Mouse (Mus musculus): Measurements from ENCODE around the gene Rps6kc1. TPM values are rescaled to one million over a fixed set of nuclear protein-coding genes. Genes with fewer than 3 reads are reported as not detected.

Rps6kc1 gene
- total and polyA plus RNA-seq, 2 experiments = 8.1 to 9.2 TPM

DNA sequence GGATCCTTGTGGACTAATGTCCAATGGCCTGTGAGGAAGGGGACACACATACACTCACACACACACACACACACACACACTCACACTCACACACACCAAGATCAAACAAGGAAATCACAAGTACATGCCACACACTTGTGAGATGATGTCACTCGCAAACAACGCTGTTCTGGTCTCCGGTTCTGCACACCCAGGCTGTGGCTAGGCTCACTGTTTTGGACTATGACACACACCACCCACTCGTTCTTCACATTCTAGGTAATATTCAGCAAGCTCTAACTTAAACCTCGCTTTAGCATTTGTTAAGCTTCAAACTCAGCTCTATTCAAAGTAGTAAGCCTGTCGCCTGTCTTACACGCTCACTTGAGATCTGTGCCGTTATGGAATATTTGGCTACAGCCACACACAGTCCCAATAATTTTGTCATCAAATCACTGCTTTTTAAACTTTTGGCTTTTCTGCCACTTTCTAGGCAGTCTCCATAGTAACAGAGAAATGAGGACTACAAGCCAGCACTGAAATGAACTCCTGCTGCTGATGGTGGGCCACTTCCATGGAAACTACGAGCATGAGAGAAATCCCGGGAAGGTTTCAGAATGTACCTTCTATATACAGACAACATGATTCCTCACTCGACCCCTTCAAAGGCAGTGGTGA lies 65.4 kb downstream of the Rps6kc1 start:
- no peak for TF ChIP-seq CTCF (IDR thresholded peaks at IDR 0.05; ENCODE audit: low read depth, low read length)
- no peak for TF ChIP-seq POLR2A (IDR thresholded peaks at IDR 0.05; ENCODE audit: extremely low read depth, insufficient read depth, low read length)
- WGBS = 92% methylated on average over 11 of the region's 11 CpGs
- Histone ChIP-seq H3K27ac (replicated peaks; ENCODE audit: insufficient read depth, low read depth, low read length) (no peak overlapping the region), H3K27me3 (ENCODE audit: control insufficient read depth, insufficient read depth, low read length) (no peaks in the 10 kb centered on the region), H3K79me2 (ENCODE audit: control insufficient read depth, insufficient read depth, low read length) (no peaks in the 10 kb centered on the region), H3K4me1 (ENCODE audit: control insufficient read depth, insufficient read depth, low read length) (peaks cover 11% of the 10 kb centered on the region), H3K9ac (ENCODE audit: low read depth, low read length) (no peak overlapping the region), H3K4me3 (ENCODE audit: insufficient read depth, low read depth, low read length) (no peak overlapping the region), H3K36me3 (ENCODE audit: control insufficient read depth, insufficient read depth, low read length) (no peaks in the 10 kb centered on the region; the same call in 1 of the 2 replicates)
- no peak for DNase-seq (ENCODE audit: extremely low read depth, low read depth, low spot score)

DNA sequence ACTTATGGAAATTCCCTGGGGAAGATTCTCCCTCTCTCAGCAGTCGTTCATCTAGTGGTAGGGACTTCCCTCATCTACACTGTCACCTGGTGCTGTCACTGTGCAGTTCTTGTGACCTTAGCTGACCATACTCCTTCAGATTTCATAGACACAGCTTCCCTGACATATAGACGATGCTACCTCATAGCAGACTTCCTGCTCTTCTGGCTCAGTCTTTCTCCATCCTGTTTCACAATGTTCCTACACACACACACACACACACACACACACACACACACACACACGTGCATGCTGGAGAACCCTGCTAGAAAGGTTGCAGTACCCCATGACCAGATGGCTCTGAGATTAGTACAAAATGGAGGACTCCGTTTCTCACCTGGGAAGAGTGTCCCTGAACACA lies 66.2 kb downstream of the Rps6kc1 start:
- WGBS = 71% methylated on average over 4 of the region's 4 CpGs
- Histone ChIP-seq H3K4me1 (ENCODE audit: control insufficient read depth, insufficient read depth, low read length) (peaks cover 11% of the 10 kb centered on the region), H3K27me3 (ENCODE audit: control insufficient read depth, insufficient read depth, low read length) (no peaks in the 10 kb centered on the region), H3K36me3 (ENCODE audit: control insufficient read depth, insufficient read depth, low read length) (no peaks in the 10 kb centered on the region; the same call in 1 of the 2 replicates), H3K79me2 (ENCODE audit: control insufficient read depth, insufficient read depth, low read length) (no peaks in the 10 kb centered on the region), H3K9ac (ENCODE audit: low read depth, low read length) (no peak overlapping the region), H3K4me3 (ENCODE audit: insufficient read depth, low read depth, low read length) (no peak overlapping the region), H3K27ac (replicated peaks; ENCODE audit: insufficient read depth, low read depth, low read length) (no peak overlapping the region)
- no peak for TF ChIP-seq POLR2A (IDR thresholded peaks at IDR 0.05; ENCODE audit: extremely low read depth, insufficient read depth, low read length)
- TF ChIP-seq CTCF (IDR thresholded peaks at IDR 0.05; ENCODE audit: low read depth, low read length) = no peak
- DNase-seq (ENCODE audit: extremely low read depth, low read depth, low spot score) = no peak

- Histone ChIP-seq H3K4me3 (ENCODE audit: insufficient read depth, low read depth, low read length) (no peak overlapping the region), H3K4me1 (ENCODE audit: control insufficient read depth, insufficient read depth, low read length) (peaks cover 11% of the 10 kb centered on the region), H3K27me3 (ENCODE audit: control insufficient read depth, insufficient read depth, low read length) (no peaks in the 10 kb centered on the region), H3K79me2 (ENCODE audit: control insufficient read depth, insufficient read depth, low read length) (no peaks in the 10 kb centered on the region), H3K9ac (ENCODE audit: low read depth, low read length) (no peak overlapping the region), H3K36me3 (ENCODE audit: control insufficient read depth, insufficient read depth, low read length) (no peaks in the 10 kb centered on the region; the same call in 1 of the 2 replicates), H3K27ac (replicated peaks; ENCODE audit: insufficient read depth, low read depth, low read length) (no peak overlapping the region)
- 95% methylated on average over 11 of the region's 11 CpGs for WGBS
- no peak for DNase-seq (ENCODE audit: extremely low read depth, low read depth, low spot score)
- TF ChIP-seq CTCF (IDR thresholded peaks at IDR 0.05; ENCODE audit: low read depth, low read length) (no peak), POLR2A (IDR thresholded peaks at IDR 0.05; ENCODE audit: extremely low read depth, insufficient read depth, low read length) (no peak)
Observed at GRCm38 (mm10) chr1:190844356-190844755, 67.2 kb downstream of the Rps6kc1 start.

- Histone ChIP-seq H3K36me3 (ENCODE audit: control insufficient read depth, insufficient read depth, low read length) (no peaks in the 10 kb centered on the region), H3K4me3 (ENCODE audit: insufficient read depth, low read depth, low read length) (no peak overlapping the region), H3K79me2 (ENCODE audit: control insufficient read depth, insufficient read depth, low read length) (peaks cover 2% of the 10 kb centered on the region; the same call in 1 of the 2 replicates), H3K27me3 (ENCODE audit: control insufficient read depth, insufficient read depth, low read length) (no peaks in the 10 kb centered on the region), H3K4me1 (ENCODE audit: control insufficient read depth, insufficient read depth, low read length) (peaks cover 22% of the 10 kb centered on the region), H3K27ac (replicated peaks; ENCODE audit: insufficient read depth, low read depth, low read length) (no peak overlapping the region), H3K9ac (ENCODE audit: low read depth, low read length) (no peak overlapping the region)
- DNase-seq (ENCODE audit: extremely low read depth, low read depth, low spot score) = no peak
- WGBS = 73% methylated on average over 2 of the region's 2 CpGs
- TF ChIP-seq POLR2A (IDR thresholded peaks at IDR 0.05; ENCODE audit: extremely low read depth, insufficient read depth, low read length) = no peak
- TF ChIP-seq CTCF (IDR thresholded peaks at IDR 0.05; ENCODE audit: low read depth, low read length) = no peak
Observed at GRCm38 (mm10) chr1:190836046-190836445, 75.5 kb downstream of the Rps6kc1 start.

DNA sequence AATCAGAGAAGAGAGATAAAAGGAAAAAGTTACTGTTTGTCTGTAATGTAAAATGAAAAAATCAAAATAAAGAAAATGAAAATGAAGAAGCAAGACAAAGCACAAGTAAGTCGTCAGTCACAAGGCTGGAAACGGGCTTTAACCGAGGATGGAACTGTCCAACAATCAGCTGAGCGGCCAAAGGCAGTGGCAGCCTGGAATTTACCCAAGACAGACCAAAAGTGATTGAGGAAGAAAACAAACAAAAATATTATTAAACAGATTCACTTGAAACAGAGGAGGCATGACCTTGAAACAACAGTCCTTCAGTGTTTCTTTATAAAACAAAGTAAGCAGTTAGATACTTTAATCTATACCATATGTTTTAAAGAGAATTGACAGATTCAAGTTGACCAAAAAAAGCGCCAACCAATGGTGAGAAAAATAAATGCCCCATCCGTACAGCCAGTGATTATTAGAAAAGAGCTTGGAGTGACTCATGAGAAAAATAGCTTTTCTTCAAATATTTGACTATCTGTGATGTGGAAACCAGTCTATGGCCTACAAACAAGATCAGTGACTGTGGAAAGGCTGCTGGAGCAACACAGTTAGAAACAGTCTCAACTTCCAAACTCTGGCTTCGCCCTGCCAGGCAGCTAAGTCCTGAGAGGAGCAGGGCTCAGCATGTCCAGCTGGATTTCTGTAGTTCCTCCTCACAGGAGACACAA lies 77.2 kb downstream of the Rps6kc1 start:
- Histone ChIP-seq H3K27me3 (ENCODE audit: control insufficient read depth, insufficient read depth, low read length) (no peaks in the 10 kb centered on the region), H3K36me3 (ENCODE audit: control insufficient read depth, insufficient read depth, low read length) (no peaks in the 10 kb centered on the region), H3K79me2 (ENCODE audit: control insufficient read depth, insufficient read depth, low read length) (peaks cover 2% of the 10 kb centered on the region; the same call in 1 of the 2 replicates), H3K4me1 (ENCODE audit: control insufficient read depth, insufficient read depth, low read length) (peaks cover 22% of the 10 kb centered on the region), H3K4me3 (ENCODE audit: insufficient read depth, low read depth, low read length) (no peak overlapping the region), H3K9ac (ENCODE audit: low read depth, low read length) (peak overlapping the region; percentile 1; the same call in 1 of the 2 replicates), H3K27ac (replicated peaks; ENCODE audit: insufficient read depth, low read depth, low read length) (peak overlapping the region; percentile 21)
- no peak for TF ChIP-seq CTCF (IDR thresholded peaks at IDR 0.05; ENCODE audit: low read depth, low read length)
- no peak for TF ChIP-seq POLR2A (IDR thresholded peaks at IDR 0.05; ENCODE audit: extremely low read depth, insufficient read depth, low read length)
- 22% methylated on average over 7 of the region's 7 CpGs for WGBS
- DNase-seq (ENCODE audit: extremely low read depth, low read depth, low spot score) = peak; percentile 82

All from liver, adult 2 months (tissue).